Mouse (Mus musculus): Measurements from ENCODE around the gene Olfr1377.

DNA sequence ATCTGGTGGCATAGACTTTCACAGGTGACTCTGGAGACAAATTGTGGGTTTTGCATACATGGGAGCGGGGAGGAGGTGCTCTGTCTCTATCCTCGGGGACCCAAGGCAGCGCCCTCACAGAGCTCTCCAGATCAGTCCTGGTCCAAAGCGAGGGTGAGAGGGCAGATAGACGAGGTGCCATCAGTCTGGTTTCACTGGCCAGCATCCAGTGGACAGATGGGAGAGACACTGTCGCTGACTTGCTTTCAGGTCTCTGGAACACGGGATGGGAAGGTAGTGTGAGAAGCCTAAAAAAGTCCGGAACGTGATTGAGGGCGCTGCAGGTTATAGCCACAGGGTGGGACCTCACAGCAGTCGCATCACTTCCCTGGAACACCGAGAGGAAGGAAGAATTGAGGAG, 39.4 kb upstream of the Olfr1377 start:
- TF ChIP-seq CTCF (conservative IDR thresholded peaks at IDR 0.05; ENCODE audit: insufficient read depth, insufficient read length, low read depth, low read length) (no peak), POLR2A (IDR thresholded peaks at IDR 0.05; ENCODE audit: low read depth, low read length) (no peak)
